Mouse (Mus musculus): ENCODE results near the gene Dnmt3a. TPM values are rescaled to one million over a fixed set of nuclear protein-coding genes. Genes with fewer than 3 reads are reported as not detected.

The Dnmt3a gene
- polyA plus RNA-seq (2017; shearing (Covaris generic)) = 10 to 100 TPM; 27.3 to 27.4 TPM

DNA sequence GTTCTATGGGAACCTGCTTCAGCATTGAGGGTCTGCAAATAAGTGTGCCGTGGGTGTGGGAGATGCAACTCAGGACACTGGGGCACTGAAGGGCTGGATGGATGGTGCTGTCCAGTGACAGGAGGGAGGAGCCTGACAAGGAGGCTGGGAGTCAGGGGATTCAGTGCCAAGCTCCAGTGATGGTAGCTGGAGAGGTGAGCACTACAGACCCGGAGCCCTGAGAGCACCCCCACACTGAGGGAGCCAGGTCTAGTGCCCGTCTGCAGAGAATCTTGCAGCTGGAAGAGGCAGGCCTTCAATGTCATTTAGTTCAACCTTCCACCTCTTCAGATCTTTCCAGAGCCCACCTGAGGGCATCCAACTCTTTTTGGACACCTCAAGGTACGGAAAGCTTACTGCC, at the start of gene Dnmt3a:
Gene Dnmt3a (plus strand): TSS at position 156 of the 400 bp plus-strand sequence.
- ATAC-seq = peak; percentile 6

DNA sequence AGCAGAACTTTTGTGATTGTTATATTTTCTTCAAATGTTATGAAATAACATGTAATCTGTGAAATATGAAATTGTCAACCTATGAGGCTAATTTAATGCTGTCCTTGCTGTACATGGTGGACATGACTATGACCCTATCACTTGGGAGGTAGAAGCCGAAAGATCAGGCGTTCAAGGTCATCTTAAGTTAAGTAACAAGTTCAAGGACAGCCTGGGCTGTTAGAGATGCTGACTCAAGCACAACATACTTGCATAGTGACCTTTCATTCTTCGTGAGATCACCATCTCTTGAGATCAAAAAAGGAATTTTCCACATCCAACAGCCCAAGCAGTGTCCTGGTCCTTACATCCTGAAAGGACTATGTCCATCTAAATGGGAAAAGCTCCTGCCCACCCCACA, 49.6 kb upstream of the Dnmt3a start:
- ATAC-seq = no peak

- ATAC-seq = no peak
Observed at GRCm38 (mm10) chr12:3758127-3758526, 47.7 kb upstream of the Dnmt3a start.

GRCm38 (mm10) chr12:3759419-3759818, 46.4 kb upstream of the Dnmt3a start:
- peak; percentile 56 for ATAC-seq

DNA sequence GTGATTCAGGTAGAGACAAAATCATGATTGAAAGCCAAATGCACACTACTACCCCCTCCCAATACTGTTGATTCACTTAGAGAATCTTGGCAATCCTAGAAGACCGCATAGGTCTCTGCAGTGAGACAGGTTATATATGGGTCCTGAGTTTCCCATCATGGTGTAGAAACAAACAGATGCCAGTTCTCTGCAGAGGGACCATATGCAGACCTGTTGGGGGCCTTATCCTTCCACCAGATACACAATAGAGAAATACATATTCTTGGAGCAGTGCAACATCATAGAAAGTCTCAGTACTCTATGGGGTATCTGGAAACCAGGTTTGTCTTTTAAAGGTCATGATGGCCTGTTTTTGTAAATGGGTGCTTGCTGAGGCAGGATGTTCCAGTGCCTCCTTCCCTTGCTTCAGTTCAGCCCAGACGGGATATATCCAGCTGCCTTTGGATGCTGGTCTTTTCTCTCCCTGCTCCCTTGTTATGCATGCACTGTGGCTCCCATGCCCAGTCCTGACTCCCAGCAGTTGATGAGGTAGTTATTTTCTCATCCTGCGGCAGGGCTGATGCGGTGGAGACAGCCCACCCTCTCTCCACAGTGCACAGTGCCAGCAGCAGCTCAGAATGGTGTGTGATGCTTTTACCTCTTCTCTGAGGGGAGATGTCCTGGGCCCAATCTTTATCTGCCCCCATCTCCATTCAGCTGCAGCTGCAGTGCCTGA, 44.8 kb upstream of the Dnmt3a start:
- no peak for ATAC-seq

- ATAC-seq = no peak
Observed at GRCm38 (mm10) chr12:3761591-3762295, 44.1 kb upstream of the Dnmt3a start.

DNA sequence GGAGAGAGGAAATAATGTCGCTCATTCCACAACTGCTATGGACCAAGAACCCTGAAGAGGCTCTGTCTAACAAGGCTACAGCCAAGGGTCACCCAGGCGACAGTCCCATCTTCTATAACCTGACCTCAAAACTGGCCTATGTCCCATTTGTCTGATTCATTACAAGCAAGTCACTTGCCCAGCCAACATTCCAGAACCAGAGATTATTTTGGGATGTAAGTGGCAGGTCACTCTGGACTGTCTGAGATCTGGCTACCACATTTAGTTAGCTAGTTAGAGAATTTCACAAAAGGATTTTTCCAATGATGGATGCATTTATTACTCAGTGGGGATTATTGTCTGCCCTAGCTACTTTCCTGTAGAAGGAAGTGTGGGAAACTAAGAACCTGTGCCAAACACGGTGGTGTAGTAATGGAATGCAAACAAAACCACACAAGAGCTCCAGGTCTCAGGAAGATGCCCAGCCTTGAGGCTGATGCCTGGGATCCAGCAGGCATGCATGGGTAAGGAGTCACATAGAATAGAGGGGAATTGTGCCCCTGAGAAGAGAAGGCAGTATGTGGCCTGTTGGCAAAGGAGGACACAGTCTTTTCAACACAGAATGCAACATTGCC, 41.5 kb upstream of the Dnmt3a start:
- ATAC-seq = no peak

DNA sequence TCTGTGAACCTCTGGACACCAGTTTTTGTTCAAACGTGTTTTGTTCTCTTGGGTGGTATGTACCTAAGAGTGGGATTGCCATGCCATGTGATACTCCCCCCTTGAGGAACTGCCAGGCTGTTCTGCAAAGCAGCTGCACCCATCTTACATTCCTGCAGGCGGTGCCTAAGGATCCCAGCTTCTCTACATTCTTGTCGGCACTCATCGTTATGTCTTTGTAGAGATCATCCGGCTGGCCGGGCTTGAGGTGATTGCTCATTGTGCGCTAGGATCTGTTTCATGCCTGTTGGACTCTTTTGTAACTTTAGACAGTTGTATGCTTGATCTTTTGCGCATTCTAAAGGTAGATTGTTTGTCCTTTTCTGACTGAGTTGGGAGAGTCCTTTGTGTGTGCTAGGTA, 38.4 kb upstream of the Dnmt3a start:
- ATAC-seq = no peak

- ATAC-seq = no peak
Observed at GRCm38 (mm10) chr12:3768391-3768790, 37.4 kb upstream of the Dnmt3a start.

DNA sequence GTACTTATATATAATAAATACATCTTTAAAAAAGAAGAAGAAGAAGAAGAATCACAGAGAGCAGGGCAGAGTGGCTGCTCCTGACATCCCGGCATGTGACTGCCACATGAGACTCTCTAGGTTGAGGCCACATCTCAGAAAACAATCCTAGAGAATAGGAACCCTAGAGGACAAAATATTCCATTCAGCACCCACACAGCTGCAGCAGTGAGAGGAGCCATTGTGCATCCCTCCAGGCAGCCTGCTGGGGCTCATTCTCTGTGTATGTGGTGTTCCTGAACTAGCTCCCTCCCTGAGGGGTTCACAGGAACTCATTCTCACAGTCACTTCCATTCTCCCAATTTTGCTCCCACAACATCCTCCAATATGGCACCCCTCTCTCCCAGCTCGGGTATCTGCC, 35.3 kb upstream of the Dnmt3a start:
- no peak for ATAC-seq

DNA sequence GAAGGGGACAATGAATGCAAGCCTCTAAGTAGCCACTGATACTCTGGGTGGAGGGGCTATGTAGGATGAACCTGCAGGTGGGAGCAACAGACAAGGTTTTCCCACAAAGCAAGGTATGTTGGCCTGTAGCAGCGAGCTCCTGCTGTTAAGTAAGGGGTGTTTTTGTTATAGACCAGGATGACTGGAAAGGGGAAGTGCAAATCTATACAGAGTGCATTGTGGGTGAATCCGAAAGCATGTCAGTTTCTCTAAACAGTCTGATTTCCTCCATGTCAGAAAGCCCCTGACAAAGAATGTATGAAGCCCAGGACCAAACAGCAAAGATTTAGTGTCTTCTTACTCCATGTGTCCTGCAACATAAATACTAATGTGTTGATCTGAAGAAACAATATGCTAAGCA, 34.7 kb upstream of the Dnmt3a start:
- ATAC-seq = no peak

- no peak for ATAC-seq
Observed at GRCm38 (mm10) chr12:3773643-3774042, 32.2 kb upstream of the Dnmt3a start.

DNA sequence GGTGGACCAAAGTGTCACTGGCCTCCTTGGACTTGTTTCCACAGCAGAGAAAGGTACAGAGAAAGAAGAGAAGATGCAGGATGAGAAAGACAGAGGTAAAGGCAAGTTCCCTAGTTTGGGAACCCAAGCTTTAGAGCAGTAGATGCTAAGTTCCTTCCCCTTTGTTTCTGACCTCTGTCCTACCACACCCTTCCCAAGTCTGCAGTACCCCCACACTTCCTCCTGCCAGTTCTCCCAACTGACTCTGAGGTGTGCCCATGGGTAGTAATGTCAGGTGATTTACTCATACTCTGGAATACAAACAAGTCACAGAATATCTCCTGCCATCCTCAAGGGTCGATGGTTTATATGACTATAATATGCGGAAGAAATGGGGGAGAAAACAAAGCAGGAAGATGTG, 29.8 kb upstream of the Dnmt3a start:
- ATAC-seq = no peak

DNA sequence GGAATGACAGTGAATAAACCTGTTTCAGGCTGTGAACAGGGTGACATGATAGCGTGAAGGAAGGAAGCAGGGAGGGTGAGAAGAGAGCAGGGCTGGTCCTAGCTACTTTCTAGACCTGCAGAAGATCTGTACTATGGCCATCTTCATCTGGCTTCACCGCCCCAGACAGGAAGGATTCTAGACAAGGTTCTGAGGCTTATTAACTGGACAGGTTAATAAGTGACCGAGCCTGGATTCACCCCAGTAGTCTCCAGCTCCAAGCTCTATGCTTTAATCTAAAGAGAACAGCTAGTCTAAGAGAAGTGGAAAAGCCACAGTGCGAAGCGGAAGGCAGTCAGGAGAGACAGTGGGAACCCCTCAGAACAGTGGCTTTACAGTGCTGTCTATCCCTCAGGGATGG, 28.1 kb upstream of the Dnmt3a start:
- no peak for ATAC-seq

DNA sequence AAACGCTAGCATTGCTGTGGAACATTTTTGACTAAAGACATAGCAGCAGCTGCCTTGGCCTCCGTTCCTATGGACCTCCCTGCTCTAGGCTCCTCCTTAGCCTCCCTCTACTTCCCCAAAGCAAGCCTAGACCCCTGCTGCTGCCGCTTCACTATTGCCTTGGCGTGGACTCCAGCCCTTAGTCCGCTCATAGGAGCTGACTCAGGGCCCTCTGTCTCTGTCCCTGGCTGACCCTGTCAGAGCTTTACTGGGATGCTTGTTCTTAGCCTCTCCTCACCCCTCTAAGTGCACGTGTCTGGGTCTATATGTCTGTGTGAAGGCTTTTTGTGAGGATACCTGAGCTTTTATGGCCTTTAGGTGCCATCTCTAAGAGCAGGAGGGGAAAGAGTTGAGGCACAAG, 27.5 kb upstream of the Dnmt3a start:
- ATAC-seq = no peak

- peak; percentile 17 for ATAC-seq
Observed at GRCm38 (mm10) chr12:3779639-3780038, 26.2 kb upstream of the Dnmt3a start.

GRCm38 (mm10) chr12:3780405-3780891, 25.4 kb upstream of the Dnmt3a start:
- ATAC-seq = peak; percentile 59

DNA sequence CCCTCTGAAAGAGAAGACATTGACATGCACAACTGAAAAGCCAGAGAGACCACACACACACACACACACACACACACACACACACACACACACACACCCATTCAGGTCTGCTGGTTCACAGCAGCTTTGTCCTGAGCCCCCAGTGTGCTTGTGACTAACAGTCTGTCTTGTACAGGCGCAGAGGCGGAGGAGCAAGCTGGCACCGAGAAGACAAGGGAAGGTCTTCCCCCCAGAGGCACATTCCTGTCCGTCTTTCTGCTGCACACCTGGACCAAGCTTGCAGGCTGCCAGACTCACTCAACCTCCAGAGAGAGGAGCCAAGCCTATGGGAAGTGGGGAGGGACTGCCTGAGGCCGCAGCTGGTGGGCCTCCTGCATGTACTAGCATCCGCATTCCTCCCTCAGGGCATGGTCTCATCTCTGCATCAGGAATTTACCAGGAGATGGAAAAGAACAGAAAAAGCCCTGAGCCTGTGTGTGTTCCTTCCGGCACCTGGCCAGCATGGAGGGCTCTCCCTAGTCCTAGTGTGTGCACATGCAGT, 24.8 kb upstream of the Dnmt3a start:
- ATAC-seq = peak; percentile 3

DNA sequence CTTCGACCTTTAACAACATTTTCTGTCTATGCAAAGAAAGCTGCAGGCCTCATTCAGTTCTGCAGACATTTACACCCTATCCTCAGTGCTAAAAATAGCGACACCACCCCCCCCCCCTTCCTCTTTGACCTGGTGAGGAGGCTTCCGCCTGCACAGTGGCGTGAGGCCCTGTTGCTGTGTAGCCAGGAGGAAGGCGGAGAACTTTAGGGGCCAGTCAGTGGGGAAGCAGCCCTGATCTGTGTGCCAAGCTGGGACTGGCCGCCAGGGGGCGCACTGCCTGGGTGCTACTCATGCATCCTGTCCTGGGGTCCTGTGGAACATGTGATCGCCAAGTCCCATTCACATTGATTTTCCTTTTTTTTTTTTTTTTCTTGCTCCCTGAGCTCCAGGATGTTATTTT, 24.3 kb upstream of the Dnmt3a start:
- peak; percentile 93 for ATAC-seq

- no peak for ATAC-seq
Observed at GRCm38 (mm10) chr12:3783196-3783825, 22.5 kb upstream of the Dnmt3a start.

- ATAC-seq = no peak
Observed at GRCm38 (mm10) chr12:3784258-3784657, 21.5 kb upstream of the Dnmt3a start.

- no peak for ATAC-seq
Observed at GRCm38 (mm10) chr12:3784729-3785128, 21.1 kb upstream of the Dnmt3a start.

GRCm38 (mm10) chr12:3787041-3787440, 18.8 kb upstream of the Dnmt3a start:
- no peak for ATAC-seq
